In genomic region chr9:7866981-7867380, GRCm38 (mm10) we compare ENCODE assay signal across 7 mouse cellular contexts. TPM values are rescaled to one million over a fixed set of nuclear protein-coding genes. Genes with fewer than 3 reads are reported as not detected.
DNase-seq lines count a peak whose midpoint lies in the region; ATAC-seq and TF ChIP-seq lines count a peak whose summit lies in the region.
"Not testable (repeated sequence)": the region's sequence is repeated elsewhere in the genome, so short reads cannot be mapped to it uniquely, and the experiment has no call there.

No protein-coding gene starts in this region.

- not testable (repeated sequence) for H3K4me3 ChIP-seq in MEL (ENCODE audit: control insufficient read depth in 1 of 2, insufficient read depth in 1 of 2, low read depth in 2 of 2, low read length in 2 of 2); liver, postnatal 0 days (ENCODE audit: low read depth, low read length)

- peak; percentile 46 for DNase-seq in CD4-positive helper T cell, adult 2 months (ENCODE audit: low read depth, low spot score)
- DNase-seq in MEL (ENCODE audit: low read depth, low spot score), result peak; percentile 76
- peak; percentile 13 for DNase-seq in c-Kit-negative CD71-positive TER-119-positive erythroid progenitor cells, embryonic 14.5 days (ENCODE audit: low read depth, low spot score)
- DNase-seq in induced T-regulatory cell, adult 2 months (ENCODE audit: low read depth), result peak; percentile 62
- DNase-seq in liver, postnatal 0 days, result not testable (repeated sequence)
- peak; percentile 53 for DNase-seq in splenic B cell, adult 2 months (ENCODE audit: low read depth, low spot score)
- peak; percentile 59 for DNase-seq in thymus, postnatal 4 days

- H3K36me3 ChIP-seq in MEL (ENCODE audit: control insufficient read depth in 1 of 2, insufficient read depth in 2 of 2, low read length in 2 of 2), result peaks cover 0 to 21% of the 10 kb centered on the region in 2 experiments; a peak in 2 of 4 replicates
- peaks cover 19% of the 10 kb centered on the region for H3K36me3 ChIP-seq in liver, postnatal 0 days (replicated peaks; ENCODE audit: insufficient read depth, low read length)
- peaks cover 14% of the 10 kb centered on the region for H3K36me3 ChIP-seq in splenic B cell, adult 2 months (ENCODE audit: control insufficient read depth, insufficient read depth, low read length, poor library complexity, severe bottlenecking)

- H3K79me2 ChIP-seq in MEL (ENCODE audit: control insufficient read depth, insufficient read depth, low read length, poor library complexity), result not testable (repeated sequence)

- H3K4me2 ChIP-seq in liver, postnatal 0 days (ENCODE audit: low read depth, low read length), result not testable (repeated sequence)

- H3K27ac ChIP-seq in MEL (ENCODE audit: control insufficient read depth, low read depth, low read length); liver, postnatal 0 days (ENCODE audit: low read depth): not testable (repeated sequence)

- H3K9ac ChIP-seq in MEL (ENCODE audit: control insufficient read depth, low read depth, low read length, poor library complexity, severe bottlenecking); liver, postnatal 0 days (replicated peaks): not testable (repeated sequence)

- TF ChIP-seq POLR2A in MEL (IDR thresholded peaks at IDR 0.05; ENCODE audit: control insufficient read depth in 1 of 2, insufficient read depth in 1 of 2, low read depth in 1 of 2, low read length in 2 of 2, poor library complexity in 1 of 2), result not testable (repeated sequence)

- not testable (repeated sequence) for H3K27me3 ChIP-seq in MEL (ENCODE audit: control insufficient read depth in 1 of 2, insufficient read depth in 2 of 2, low read length in 2 of 2); liver, postnatal 0 days (ENCODE audit: insufficient read depth, low read length); splenic B cell, adult 2 months (ENCODE audit: control insufficient read depth, insufficient read depth, low read length, poor library complexity, severe bottlenecking)

- not testable (repeated sequence) for H3K9me3 ChIP-seq in MEL (replicated peaks; ENCODE audit: insufficient read depth, low read length); liver, postnatal 0 days (ENCODE audit: low read length)

- WGBS in liver, postnatal 0 days (ENCODE audit: insufficient replicate concordance), result 72% methylated on average over 2 of the region's 2 CpGs

- H3K4me1 ChIP-seq in MEL (ENCODE audit: control insufficient read depth in 1 of 2, insufficient read depth in 2 of 2, low read length in 2 of 2), result peaks cover 12 to 29% of the 10 kb centered on the region in 2 experiments
- peaks cover 16% of the 10 kb centered on the region for H3K4me1 ChIP-seq in liver, postnatal 0 days (ENCODE audit: insufficient read depth)

- ATAC-seq in liver, postnatal 0 days, result not testable (repeated sequence)

- TF ChIP-seq CTCF in MEL (IDR thresholded peaks at IDR 0.05 in 2 of 3, conservative IDR thresholded peaks at IDR 0.05 in 1 of 3; ENCODE audit: control insufficient read depth in 1 of 3, insufficient read depth in 1 of 3, low read depth in 2 of 3, low read length in 3 of 3, poor library complexity in 1 of 3, severe bottlenecking in 1 of 3), result peak in 2 of 3 experiments; percentile 26 to 39; a peak in 2 of 6 replicates
- TF ChIP-seq CTCF in liver, postnatal 0 days (IDR thresholded peaks at IDR 0.05; ENCODE audit: low read depth), result peak; percentile 31; the same call in 1 of the 2 replicates

- not testable (repeated sequence) for TF ChIP-seq EP300 in MEL (IDR thresholded peaks at IDR 0.05; ENCODE audit: low read depth in 1 of 2, low read length in 2 of 2); liver, postnatal 0 days (IDR thresholded peaks at IDR 0.05; ENCODE audit: low read depth)

- TF ChIP-seq RAD21 in MEL (IDR thresholded peaks at IDR 0.05; ENCODE audit: low read depth, low read length), result not testable (repeated sequence)

TF ChIP-seq in MEL, 35 proteins besides CTCF, POLR2A, EP300 and RAD21:
- TF ChIP-seq ZNF384 (IDR thresholded peaks at IDR 0.05; ENCODE audit: low read depth, low read length) (peak; percentile 77), SMC3 (IDR thresholded peaks at IDR 0.05; ENCODE audit: low read depth, low read length) (0 out of 2 replicates have a peak, but pooled peaks have one; percentile 23)
TF ChIP-seq in MEL: peak in this region for 2; not testable (repeated sequence) for 33.

RNA-seq across cellular contexts. Expression of gene Birc3, which starts 6.0 kb away (rescaled TPM):
- total RNA-seq in MEL (2012; rRNA removed), result 11.6 and 15.9 TPM in 2 replicates
- polyA plus RNA-seq in MEL (2012; ENCODE audit: insufficient read depth in 1 of 2, insufficient read length in 2 of 2, low read depth in 1 of 2, low replicate concordance in 2 of 2, missing spikeins in 1 of 2), result 10 to 100 TPM in 1 of 2 experiments, not detected in 1; 26.5 TPM
- 7.2 and 7.8 TPM in 2 replicates for polyA plus RNA-seq in liver, postnatal 0 days (2015; fragmentation: Nextera tagmentation; extraction: Ambion mirVana)

RNA-seq across cellular contexts. Expression of gene Birc2, which starts 30.1 kb away (rescaled TPM):
- total RNA-seq in MEL (2012; rRNA removed), result 29.6 TPM in 2 replicates
- polyA plus RNA-seq in MEL (2012; ENCODE audit: insufficient read depth in 1 of 2, insufficient read length in 2 of 2, low read depth in 1 of 2, low replicate concordance in 2 of 2, missing spikeins in 1 of 2), result 10 to 100 TPM in 1 of 2 experiments, not detected in 1; 33.0 TPM
- 11.8 and 13.8 TPM in 2 replicates for polyA plus RNA-seq in liver, postnatal 0 days (2015; fragmentation: Nextera tagmentation; extraction: Ambion mirVana)
